Comparison of ENCODE assay signal across 1 mouse cellular context in genomic region chr9:46013616-46014015, GRCm38 (mm10).
TF ChIP-seq lines count a peak whose summit lies in the region.

No protein-coding gene starts in this region.

TF ChIP-seq in MEL, 35 proteins besides CTCF, POLR2A, EP300 and RAD21 (continued from another document):
- TF ChIP-seq BHLHE40 (IDR thresholded peaks at IDR 0.05; ENCODE audit: borderline replicate concordance, low read depth, low read length) (no peak), SMC3 (IDR thresholded peaks at IDR 0.05; ENCODE audit: low read depth, low read length) (no peak), ZMIZ1 (IDR thresholded peaks at IDR 0.05; ENCODE audit: low read depth, low read length) (no peak), NELFE (IDR thresholded peaks at IDR 0.05; ENCODE audit: low read depth, low read length) (no peak)
